Mouse (Mus musculus) gastrocnemius, postnatal 14 days (tissue): ENCODE data around the gene Cckbr. TPM values are rescaled to one million over a fixed set of nuclear protein-coding genes. Genes with fewer than 3 reads are reported as not detected.

Experiments
- DNase-seq: peaks from one replicate; pipeline ENCODE4 v3.0.0; 2021; ENCODE audit warnings: mixed read lengths
- intact Hi-C: fragments of 180-260 bp; cut with DNase I; formaldehyde crosslinking; loops from one replicate; pipeline ENCODE4 v1.15.1; 2025; ENCODE audit warnings: low total_unique reads
- total RNA-seq, 2 experiments: library from RNA; stranded (reverse); gene quantifications; 2 replicates each; pipeline ENCODE4 v1.2.3; 2021

Gene Cckbr
- total RNA-seq, 2 experiments from 2014 or later, result not detected

GRCm38 (mm10) chr7:105482426-105482825 lies 56.9 kb downstream of the Cckbr start:
- intact Hi-C loops, result no loop called here
- DNase-seq, result peak; percentile 69

GRCm38 (mm10) chr7:105485029-105485428 lies 59.5 kb downstream of the Cckbr start:
- intact Hi-C loops, result no loop called here
- DNase-seq, result no peak

- intact Hi-C loops, result no loop called here
- no peak for DNase-seq
Measured at GRCm38 (mm10) chr7:105487104-105487876, 61.8 kb downstream of the Cckbr start.

GRCm38 (mm10) chr7:105497881-105498280 lies 72.3 kb downstream of the Cckbr start:
- intact Hi-C loops, result no loop called here
- DNase-seq, result no peak

- intact Hi-C loops, result no loop called here
- no peak for DNase-seq
Measured at GRCm38 (mm10) chr7:105498854-105499492, 73.4 kb downstream of the Cckbr start.

GRCm38 (mm10) chr7:105499676-105500075 lies 74.1 kb downstream of the Cckbr start:
- no peak for DNase-seq
- intact Hi-C loops, result no loop called here

GRCm38 (mm10) chr7:105501984-105502383 lies 76.5 kb downstream of the Cckbr start:
- intact Hi-C loops, result no loop called here
- no peak for DNase-seq

GRCm38 (mm10) chr7:105507257-105507656 lies 81.7 kb downstream of the Cckbr start:
- intact Hi-C loops, result no loop called here
- no peak for DNase-seq

- DNase-seq, result no peak
- intact Hi-C loops, result loop anchor here (10.0 kb wide), 1 partner anchor 335 kb away; no protein-coding TSS in a partner anchor
Measured at GRCm38 (mm10) chr7:105510143-105510542, 84.6 kb downstream of the Cckbr start.

- intact Hi-C loops, result loop anchor here (10.0 kb wide), 1 partner anchor 339 kb away; no protein-coding TSS in a partner anchor
- DNase-seq, result no peak
Measured at GRCm38 (mm10) chr7:105513845-105514291, 88.3 kb downstream of the Cckbr start.

GRCm38 (mm10) chr7:105514561-105514960 lies 89.0 kb downstream of the Cckbr start:
- intact Hi-C loops, result loop anchor here (10.0 kb wide), 1 partner anchor 340 kb away; no protein-coding TSS in a partner anchor

GRCm38 (mm10) chr7:105515178-105515577 lies 89.6 kb downstream of the Cckbr start:
- intact Hi-C loops, result loop anchor here (10.0 kb wide), 1 partner anchor 340 kb away; no protein-coding TSS in a partner anchor
- peak; percentile 34 for DNase-seq

More at GRCm38 (mm10) chr7:105514561-105514960, 89.0 kb downstream of the Cckbr start:
- no peak for DNase-seq

GRCm38 (mm10) chr7:105516669-105517360 lies 91.3 kb downstream of the Cckbr start:
- intact Hi-C loops, result loop anchor here (2.0 to 10.0 kb wide), 2 partner anchors 108 to 342 kb away; no protein-coding TSS in a partner anchor
- no peak for DNase-seq

- no peak for DNase-seq
- intact Hi-C loops, result loop anchor here (10.0 kb wide), 1 partner anchor 345 kb away; no protein-coding TSS in a partner anchor
Measured at GRCm38 (mm10) chr7:105519336-105519735, 93.8 kb downstream of the Cckbr start.

- no peak for DNase-seq
- intact Hi-C loops, result loop anchor here (10.0 kb wide), 1 partner anchor 345 kb away; no protein-coding TSS in a partner anchor
Measured at GRCm38 (mm10) chr7:105519771-105520170, 94.2 kb downstream of the Cckbr start.

GRCm38 (mm10) chr7:105520201-105520600 lies 94.7 kb downstream of the Cckbr start:
- intact Hi-C loops, result no loop called here
- DNase-seq, result no peak
